Mouse (Mus musculus): ENCODE data around the gene Tmem252. TPM values are rescaled to one million over a fixed set of nuclear protein-coding genes. Genes with fewer than 3 reads are reported as not detected.

The Tmem252 gene
- polyA plus RNA-seq (2015; fragmentation: Nextera tagmentation; extraction: Ambion mirVana): 9.3 and 11.3 TPM in 2 replicates

DNA sequence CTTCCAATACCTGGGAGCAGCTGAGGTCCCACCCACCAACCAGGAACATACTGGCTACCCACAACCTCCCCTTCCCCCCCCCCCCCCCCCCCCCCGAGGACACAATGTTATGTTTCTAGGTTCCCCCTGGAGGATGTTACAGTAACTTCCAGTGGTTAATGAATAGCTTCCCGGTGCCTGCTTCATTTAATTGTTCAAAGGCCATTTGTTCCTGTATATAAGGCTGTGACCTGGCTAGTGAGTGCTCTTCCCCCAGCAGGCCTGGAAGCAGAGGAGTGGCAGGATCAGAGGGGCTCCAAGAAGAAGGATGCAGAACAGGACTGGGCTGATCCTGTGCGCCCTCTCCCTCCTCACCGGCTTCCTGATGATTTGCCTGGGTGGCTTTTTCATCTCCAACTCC, at the start of gene Tmem252:
Gene Tmem252, plus strand, starts transcription at position 247 of the 400 bp plus-strand sequence.
- ATAC-seq: peak; percentile 64
- Histone ChIP-seq H3K36me3 (ENCODE audit: control insufficient read depth, insufficient read depth) (no peaks in the 10 kb centered on the region), H3K9me3 (ENCODE audit: control insufficient read depth) (no peaks in the 10 kb centered on the region), H3K4me1 (replicated peaks; ENCODE audit: control insufficient read depth, insufficient read depth, low read length) (peaks cover 6% of the 10 kb centered on the region; the same call in 1 of the 2 replicates), H3K27me3 (replicated peaks; ENCODE audit: control insufficient read depth, insufficient read depth, low read length) (no peaks in the 10 kb centered on the region), H3K4me3 (ENCODE audit: low read depth, low read length) (peak within 1 kb of the TSS; percentile 19), H3K27ac (ENCODE audit: low read depth, low read length) (peak within 1 kb of the TSS; percentile 57), H3K4me2 (replicated peaks; ENCODE audit: low read depth) (peak within 1 kb of the TSS; percentile 60), H3K9ac (ENCODE audit: low read depth, low read length) (no peak within 1 kb of the TSS)
- TF ChIP-seq CTCF (IDR thresholded peaks at IDR 0.05; ENCODE audit: low read depth): peak; percentile 29
- WGBS: 38% methylated on average over 4 of the region's 4 CpGs

DNA sequence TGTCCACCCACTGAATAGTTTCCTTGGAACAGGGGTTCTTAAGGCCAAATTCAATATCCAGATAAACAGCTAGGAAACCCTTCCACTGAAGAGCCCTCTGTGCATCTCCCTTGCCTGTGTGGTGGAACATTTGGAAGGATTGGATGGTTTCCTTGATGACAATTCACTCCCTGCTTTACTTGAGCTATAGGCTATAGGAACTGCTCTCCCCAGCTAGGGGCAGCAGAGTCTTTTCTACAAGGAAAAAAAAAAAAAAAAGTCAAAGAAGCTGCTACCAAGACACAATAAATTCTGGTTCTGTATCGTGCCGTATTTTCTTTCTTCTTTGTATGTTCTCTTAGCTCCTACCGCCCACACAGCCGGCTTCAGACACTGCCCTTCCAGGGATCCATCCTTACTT, 45.8 kb upstream of the Tmem252 start:
- H3K4me2 ChIP-seq (replicated peaks; ENCODE audit: low read depth): no peak overlapping the region
- TF ChIP-seq CTCF (IDR thresholded peaks at IDR 0.05; ENCODE audit: low read depth): peak; percentile 19; the same call in 1 of the 2 replicates
- H3K9ac ChIP-seq (ENCODE audit: low read depth, low read length): no peak overlapping the region
- H3K27me3 ChIP-seq (replicated peaks; ENCODE audit: control insufficient read depth, insufficient read depth, low read length): no peaks in the 10 kb centered on the region
- H3K36me3 ChIP-seq (ENCODE audit: control insufficient read depth, insufficient read depth): no peaks in the 10 kb centered on the region
- H3K4me3 ChIP-seq (ENCODE audit: low read depth, low read length): no peak overlapping the region
- no peak overlapping the region for H3K27ac ChIP-seq (ENCODE audit: low read depth, low read length)
- no peaks in the 10 kb centered on the region for H3K9me3 ChIP-seq (ENCODE audit: control insufficient read depth)
- no peaks in the 10 kb centered on the region for H3K4me1 ChIP-seq (replicated peaks; ENCODE audit: control insufficient read depth, insufficient read depth, low read length)
- ATAC-seq: no peak
- 83% methylated on average over 4 of the region's 4 CpGs for WGBS

DNA sequence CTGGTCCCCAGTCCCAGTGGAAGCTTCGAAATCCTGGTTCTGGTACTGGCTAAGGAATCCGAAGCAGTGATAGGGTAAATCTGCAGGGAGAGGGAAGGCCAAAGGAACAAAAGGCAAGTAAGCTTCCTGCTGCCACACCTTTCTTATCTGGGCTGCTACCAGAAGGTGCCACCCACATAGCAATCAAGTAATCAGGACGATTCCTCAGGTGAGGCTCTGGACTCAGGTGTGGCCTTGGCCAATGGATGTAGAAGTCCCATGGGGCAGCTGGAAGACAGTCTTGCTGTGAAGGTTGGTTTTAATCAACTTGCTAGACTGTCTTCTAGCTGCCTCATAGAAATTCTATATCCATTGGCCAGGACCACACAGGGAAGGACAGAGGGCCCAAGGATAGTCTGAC, 40.8 kb upstream of the Tmem252 start:
- no peak overlapping the region for H3K27ac ChIP-seq (ENCODE audit: low read depth, low read length)
- no peaks in the 10 kb centered on the region for H3K9me3 ChIP-seq (ENCODE audit: control insufficient read depth)
- ATAC-seq: peak; percentile 79
- no peak overlapping the region for H3K9ac ChIP-seq (ENCODE audit: low read depth, low read length)
- H3K4me1 ChIP-seq (replicated peaks; ENCODE audit: control insufficient read depth, insufficient read depth, low read length): no peaks in the 10 kb centered on the region
- no peaks in the 10 kb centered on the region for H3K27me3 ChIP-seq (replicated peaks; ENCODE audit: control insufficient read depth, insufficient read depth, low read length)
- 52% methylated on average over 3 of the region's 3 CpGs for WGBS
- TF ChIP-seq CTCF (IDR thresholded peaks at IDR 0.05; ENCODE audit: low read depth): no peak
- no peaks in the 10 kb centered on the region for H3K36me3 ChIP-seq (ENCODE audit: control insufficient read depth, insufficient read depth)
- no peak overlapping the region for H3K4me2 ChIP-seq (replicated peaks; ENCODE audit: low read depth)
- no peak overlapping the region for H3K4me3 ChIP-seq (ENCODE audit: low read depth, low read length)

DNA sequence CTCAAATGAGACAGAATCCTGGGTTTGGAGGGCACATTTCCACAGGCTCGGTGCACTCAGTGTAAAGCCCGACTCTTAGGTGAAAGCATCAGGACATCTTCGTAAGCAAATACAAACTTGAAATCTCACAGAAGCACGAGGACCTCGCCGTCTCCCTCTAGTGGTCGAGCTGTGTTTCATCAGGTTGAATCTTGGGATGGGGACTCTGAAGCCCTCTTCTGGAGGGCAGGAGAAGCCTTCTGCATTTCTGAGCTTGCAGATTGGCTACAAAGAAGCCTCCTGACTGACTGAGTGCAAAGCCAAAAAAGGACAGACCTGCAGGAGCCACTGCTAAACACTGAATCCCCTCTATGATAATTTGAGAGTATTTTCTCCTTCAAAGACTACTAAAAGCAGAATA, 39.2 kb upstream of the Tmem252 start:
- ATAC-seq: 0 out of 2 replicates have a peak, but pooled peaks have one; percentile 17
- Histone ChIP-seq H3K36me3 (ENCODE audit: control insufficient read depth, insufficient read depth) (no peaks in the 10 kb centered on the region), H3K9me3 (ENCODE audit: control insufficient read depth) (no peaks in the 10 kb centered on the region), H3K9ac (ENCODE audit: low read depth, low read length) (no peak overlapping the region), H3K4me3 (ENCODE audit: low read depth, low read length) (no peak overlapping the region), H3K27me3 (replicated peaks; ENCODE audit: control insufficient read depth, insufficient read depth, low read length) (no peaks in the 10 kb centered on the region), H3K4me2 (replicated peaks; ENCODE audit: low read depth) (no peak overlapping the region), H3K4me1 (replicated peaks; ENCODE audit: control insufficient read depth, insufficient read depth, low read length) (no peaks in the 10 kb centered on the region), H3K27ac (ENCODE audit: low read depth, low read length) (no peak overlapping the region)
- 3% methylated on average over 7 of the region's 7 CpGs for WGBS
- TF ChIP-seq CTCF (IDR thresholded peaks at IDR 0.05; ENCODE audit: low read depth): peak; percentile 98

DNA sequence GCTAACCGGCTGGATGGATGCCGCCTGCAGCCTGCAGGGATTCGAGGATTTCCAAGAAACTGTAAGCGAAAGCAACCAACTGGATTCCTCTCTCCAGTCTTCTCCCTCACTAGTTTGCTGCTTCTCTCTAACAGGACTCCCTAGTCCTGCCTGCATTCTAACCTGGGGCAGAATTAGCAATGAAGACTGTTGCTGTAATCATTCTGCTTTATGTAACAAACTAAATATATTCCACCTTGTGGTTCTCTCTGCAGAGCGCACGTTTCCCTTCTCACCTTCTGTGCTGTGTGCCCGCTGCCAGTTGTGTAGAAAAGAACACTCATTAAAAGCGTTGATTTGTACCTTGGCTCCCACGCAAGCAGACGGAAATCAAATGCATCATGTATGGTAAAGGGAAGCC, 37.2 kb upstream of the Tmem252 start:
- H3K27ac ChIP-seq (ENCODE audit: low read depth, low read length): no peak overlapping the region
- no peaks in the 10 kb centered on the region for H3K27me3 ChIP-seq (replicated peaks; ENCODE audit: control insufficient read depth, insufficient read depth, low read length)
- ATAC-seq: no peak
- no peaks in the 10 kb centered on the region for H3K4me1 ChIP-seq (replicated peaks; ENCODE audit: control insufficient read depth, insufficient read depth, low read length)
- H3K4me3 ChIP-seq (ENCODE audit: low read depth, low read length): no peak overlapping the region
- 89% methylated on average over 10 of the region's 10 CpGs for WGBS
- H3K9me3 ChIP-seq (ENCODE audit: control insufficient read depth): no peaks in the 10 kb centered on the region
- TF ChIP-seq CTCF (IDR thresholded peaks at IDR 0.05; ENCODE audit: low read depth): no peak
- no peak overlapping the region for H3K9ac ChIP-seq (ENCODE audit: low read depth, low read length)
- H3K4me2 ChIP-seq (replicated peaks; ENCODE audit: low read depth): no peak overlapping the region
- no peaks in the 10 kb centered on the region for H3K36me3 ChIP-seq (ENCODE audit: control insufficient read depth, insufficient read depth)

DNA sequence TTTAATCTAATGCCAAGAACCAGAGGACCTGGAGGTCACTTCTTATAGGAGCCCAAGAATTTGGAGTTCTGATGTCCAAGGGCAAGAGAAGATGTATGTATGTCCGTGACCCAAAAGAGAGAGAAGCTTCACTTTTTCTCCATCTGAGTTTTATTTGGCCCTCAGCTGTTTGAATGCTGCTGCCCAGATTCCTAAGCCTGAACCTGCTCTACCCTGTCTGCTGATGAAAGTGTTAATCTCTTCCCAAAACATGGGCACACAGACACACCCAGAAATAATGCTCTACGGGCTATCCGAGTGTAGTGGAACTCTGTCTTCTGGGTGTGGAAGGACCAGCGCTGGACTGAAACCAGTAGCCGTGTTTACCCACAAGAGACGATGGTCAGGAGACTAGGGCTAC, 35.8 kb upstream of the Tmem252 start:
- Histone ChIP-seq H3K9ac (ENCODE audit: low read depth, low read length) (no peak overlapping the region), H3K4me3 (ENCODE audit: low read depth, low read length) (no peak overlapping the region), H3K36me3 (ENCODE audit: control insufficient read depth, insufficient read depth) (no peaks in the 10 kb centered on the region), H3K4me1 (replicated peaks; ENCODE audit: control insufficient read depth, insufficient read depth, low read length) (no peaks in the 10 kb centered on the region), H3K27ac (ENCODE audit: low read depth, low read length) (no peak overlapping the region), H3K4me2 (replicated peaks; ENCODE audit: low read depth) (no peak overlapping the region), H3K9me3 (ENCODE audit: control insufficient read depth) (no peaks in the 10 kb centered on the region), H3K27me3 (replicated peaks; ENCODE audit: control insufficient read depth, insufficient read depth, low read length) (no peaks in the 10 kb centered on the region)
- no peak for ATAC-seq
- WGBS: 74% methylated on average over 6 of the region's 6 CpGs
- TF ChIP-seq CTCF (IDR thresholded peaks at IDR 0.05; ENCODE audit: low read depth): no peak

DNA sequence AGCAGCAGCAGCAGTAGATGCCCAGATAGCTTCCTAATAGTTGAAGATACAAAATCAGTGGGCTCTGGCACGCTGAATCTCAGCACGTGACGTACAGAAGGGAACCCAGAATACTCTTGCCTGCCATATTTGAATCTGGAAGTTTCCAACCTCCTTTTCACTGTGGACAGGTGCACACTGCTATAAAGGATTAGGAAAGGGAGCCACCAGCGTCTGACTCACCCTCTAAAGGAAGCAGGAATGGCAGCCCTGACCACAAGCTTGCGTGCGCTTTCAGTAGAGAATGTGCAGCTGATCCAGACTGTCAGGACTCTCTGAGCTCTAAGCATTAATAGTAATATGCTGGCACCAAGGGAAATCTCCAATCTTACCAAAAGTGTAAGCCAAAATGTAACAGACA, 32.8 kb upstream of the Tmem252 start:
- H3K27ac ChIP-seq (ENCODE audit: low read depth, low read length): no peak overlapping the region
- H3K9me3 ChIP-seq (ENCODE audit: control insufficient read depth): no peaks in the 10 kb centered on the region
- H3K27me3 ChIP-seq (replicated peaks; ENCODE audit: control insufficient read depth, insufficient read depth, low read length): no peaks in the 10 kb centered on the region
- no peak for ATAC-seq
- no peak overlapping the region for H3K4me2 ChIP-seq (replicated peaks; ENCODE audit: low read depth)
- TF ChIP-seq CTCF (IDR thresholded peaks at IDR 0.05; ENCODE audit: low read depth): no peak
- H3K4me3 ChIP-seq (ENCODE audit: low read depth, low read length): no peak overlapping the region
- WGBS: 86% methylated on average over 6 of the region's 6 CpGs
- no peaks in the 10 kb centered on the region for H3K4me1 ChIP-seq (replicated peaks; ENCODE audit: control insufficient read depth, insufficient read depth, low read length)
- H3K9ac ChIP-seq (ENCODE audit: low read depth, low read length): no peak overlapping the region
- no peaks in the 10 kb centered on the region for H3K36me3 ChIP-seq (ENCODE audit: control insufficient read depth, insufficient read depth)

Data from intestine, postnatal 0 days (tissue).